Mouse (Mus musculus) C2C12 (cell line): ENCODE measurements around the gene St8sia1.

ENCODE experiments used
- FOSL1 ChIP-seq: IDR thresholded peaks from one replicate; pipeline ENCODE4 v1.8.0; 2011; ENCODE audit warnings: mild to moderate bottlenecking, low read length; ENCODE audit not compliant: poor library complexity, insufficient read depth, severe bottlenecking
- USF1 ChIP-seq: IDR thresholded peaks from one replicate; pipeline ENCODE4 v1.6.1; 2011; ENCODE audit warnings: low read depth, mild to moderate bottlenecking, control low read depth, moderate library complexity

DNA sequence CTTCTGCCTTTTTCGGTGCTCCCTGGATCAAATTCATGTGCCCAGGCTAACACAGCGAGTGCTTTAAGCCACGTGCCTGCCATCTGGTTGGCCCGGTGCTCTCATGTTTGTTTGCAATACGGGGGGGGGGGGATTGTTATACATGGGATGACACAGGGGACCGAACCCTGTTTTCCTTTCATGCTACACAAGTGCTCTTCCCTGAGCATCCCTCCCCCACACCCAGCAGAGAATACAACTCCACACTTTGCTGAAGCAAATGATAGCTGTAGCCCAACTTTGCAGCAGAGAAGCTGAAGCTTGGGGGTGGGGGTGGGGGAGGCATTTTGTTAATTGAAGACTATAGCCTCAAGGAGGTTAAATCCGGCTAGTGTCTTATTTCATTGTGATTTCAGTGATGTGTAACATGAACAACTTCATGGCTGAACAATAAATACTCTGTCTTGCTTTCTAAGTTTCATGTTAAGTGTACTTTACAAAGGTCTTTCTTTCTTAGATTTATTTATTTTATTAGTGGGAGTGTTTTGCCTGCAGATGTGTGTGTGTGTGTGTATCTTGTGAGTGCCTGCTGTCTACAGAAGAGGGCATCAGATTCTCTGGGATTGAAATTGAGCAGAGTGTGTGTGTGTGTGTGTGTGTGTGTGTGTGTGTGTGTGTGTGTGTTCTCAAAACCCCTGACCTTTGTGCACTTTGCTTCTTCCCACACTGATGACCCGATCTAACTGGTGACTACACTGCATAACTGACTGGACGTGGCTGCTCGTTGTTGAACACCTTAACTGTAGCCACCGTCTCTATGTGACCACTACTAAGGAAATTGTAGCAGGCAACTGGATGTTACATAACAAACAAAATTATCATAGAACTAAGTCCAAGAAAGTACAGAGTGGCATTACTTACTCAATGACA is 161.4 kb downstream of the St8sia1 start:
- TF ChIP-seq USF1 (no peak), FOSL1 (no peak)
